Mouse (Mus musculus): ENCODE data around the gene Med1. TPM values are rescaled to one million over a fixed set of nuclear protein-coding genes. Genes with fewer than 3 reads are reported as not detected.

Med1 gene
- polyA plus RNA-seq, 1 experiment: 53.7 TPM

DNA sequence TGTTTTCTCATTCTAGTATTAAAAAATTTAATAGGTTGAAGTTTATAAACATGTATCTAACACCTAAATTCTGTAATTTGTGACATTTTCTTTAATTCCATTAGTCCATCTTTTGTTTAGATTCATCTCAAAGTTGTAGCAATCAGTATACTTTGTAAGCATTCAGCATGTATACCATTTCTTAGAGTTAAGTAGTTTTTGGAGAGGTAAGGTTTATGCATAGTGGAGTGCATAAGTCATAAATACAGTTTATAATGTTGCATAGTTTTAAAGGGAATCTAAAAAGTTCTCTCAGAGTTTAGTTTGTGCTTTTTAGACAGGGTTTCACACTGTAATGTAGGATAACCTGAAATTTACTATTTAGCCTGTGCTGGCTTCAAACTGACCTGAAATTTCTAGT lies 12.4 kb upstream of the Med1 start:
- Histone ChIP-seq H3K27ac (ENCODE audit: control insufficient read depth, insufficient read depth, low read depth, low read length) (no peak overlapping the region), H3K36me3 (ENCODE audit: control insufficient read depth, insufficient read depth, low read length) (peaks cover 3% of the 10 kb centered on the region), H3K4me1 (ENCODE audit: control insufficient read depth, insufficient read depth, low read length) (peaks cover 11% of the 10 kb centered on the region), H3K27me3 (ENCODE audit: control insufficient read depth, insufficient read depth, low read length) (no peaks in the 10 kb centered on the region), H3K4me3 (ENCODE audit: control insufficient read depth, low read depth, low read length) (no peak overlapping the region)
- no peak for TF ChIP-seq CTCF (IDR thresholded peaks at IDR 0.05; ENCODE audit: control insufficient read depth, insufficient read depth, insufficient replicate concordance, low read depth, low read length)
- no peak for TF ChIP-seq POLR2A (IDR thresholded peaks at IDR 0.05; ENCODE audit: control insufficient read depth, low read depth, low read length)

- peak overlapping the region; percentile 96 for H3K27ac ChIP-seq (ENCODE audit: control insufficient read depth, insufficient read depth, low read depth, low read length)
- peaks cover 3% of the 10 kb centered on the region for H3K36me3 ChIP-seq (ENCODE audit: control insufficient read depth, insufficient read depth, low read length)
- no peaks in the 10 kb centered on the region for H3K27me3 ChIP-seq (ENCODE audit: control insufficient read depth, insufficient read depth, low read length)
- no peak for TF ChIP-seq CTCF (IDR thresholded peaks at IDR 0.05; ENCODE audit: control insufficient read depth, insufficient read depth, insufficient replicate concordance, low read depth, low read length)
- TF ChIP-seq POLR2A (IDR thresholded peaks at IDR 0.05; ENCODE audit: control insufficient read depth, low read depth, low read length): no peak
- H3K4me1 ChIP-seq (ENCODE audit: control insufficient read depth, insufficient read depth, low read length): peaks cover 11% of the 10 kb centered on the region
- H3K4me3 ChIP-seq (ENCODE audit: control insufficient read depth, low read depth, low read length): peak overlapping the region; percentile 96
These were observed 10.9 kb upstream of the Med1 start for GRCm38 (mm10) chr11:98203931-98204421.

DNA sequence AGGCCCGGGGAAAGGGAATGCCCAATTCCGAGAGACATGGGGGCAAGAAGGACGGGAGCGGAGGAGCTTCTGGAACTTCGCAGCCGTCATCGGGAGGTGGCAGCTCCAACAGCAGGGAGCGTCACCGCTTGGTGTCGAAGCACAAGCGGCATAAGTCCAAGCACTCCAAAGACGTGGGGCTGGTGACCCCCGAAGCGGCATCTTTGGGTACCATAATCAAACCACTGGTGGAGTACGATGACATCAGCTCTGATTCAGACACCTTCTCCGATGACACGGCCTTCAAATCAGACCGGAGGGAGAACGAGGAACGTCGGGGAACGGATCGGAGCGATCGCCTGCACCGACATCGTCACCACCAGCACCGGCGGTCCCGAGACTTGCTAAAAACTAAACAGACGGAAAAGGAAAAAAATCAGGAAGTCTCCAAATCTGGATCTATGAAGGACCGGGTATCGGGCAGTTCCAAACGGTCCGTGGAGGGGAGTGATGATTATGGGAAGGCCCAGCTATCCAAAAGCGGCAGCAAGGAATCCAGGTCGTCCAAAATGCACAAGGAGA lies 10.3 kb upstream of the Med1 start:
- Histone ChIP-seq H3K27ac (ENCODE audit: control insufficient read depth, insufficient read depth, low read depth, low read length) (peak overlapping the region; percentile 96), H3K27me3 (ENCODE audit: control insufficient read depth, insufficient read depth, low read length) (no peaks in the 10 kb centered on the region), H3K4me1 (ENCODE audit: control insufficient read depth, insufficient read depth, low read length) (peaks cover 11% of the 10 kb centered on the region), H3K36me3 (ENCODE audit: control insufficient read depth, insufficient read depth, low read length) (peaks cover 3% of the 10 kb centered on the region), H3K4me3 (ENCODE audit: control insufficient read depth, low read depth, low read length) (peak overlapping the region; percentile 96)
- TF ChIP-seq POLR2A (IDR thresholded peaks at IDR 0.05; ENCODE audit: control insufficient read depth, low read depth, low read length) (0 out of 2 replicates have a peak, but pooled peaks have one; percentile 27), CTCF (IDR thresholded peaks at IDR 0.05; ENCODE audit: control insufficient read depth, insufficient read depth, insufficient replicate concordance, low read depth, low read length) (no peak)

DNA sequence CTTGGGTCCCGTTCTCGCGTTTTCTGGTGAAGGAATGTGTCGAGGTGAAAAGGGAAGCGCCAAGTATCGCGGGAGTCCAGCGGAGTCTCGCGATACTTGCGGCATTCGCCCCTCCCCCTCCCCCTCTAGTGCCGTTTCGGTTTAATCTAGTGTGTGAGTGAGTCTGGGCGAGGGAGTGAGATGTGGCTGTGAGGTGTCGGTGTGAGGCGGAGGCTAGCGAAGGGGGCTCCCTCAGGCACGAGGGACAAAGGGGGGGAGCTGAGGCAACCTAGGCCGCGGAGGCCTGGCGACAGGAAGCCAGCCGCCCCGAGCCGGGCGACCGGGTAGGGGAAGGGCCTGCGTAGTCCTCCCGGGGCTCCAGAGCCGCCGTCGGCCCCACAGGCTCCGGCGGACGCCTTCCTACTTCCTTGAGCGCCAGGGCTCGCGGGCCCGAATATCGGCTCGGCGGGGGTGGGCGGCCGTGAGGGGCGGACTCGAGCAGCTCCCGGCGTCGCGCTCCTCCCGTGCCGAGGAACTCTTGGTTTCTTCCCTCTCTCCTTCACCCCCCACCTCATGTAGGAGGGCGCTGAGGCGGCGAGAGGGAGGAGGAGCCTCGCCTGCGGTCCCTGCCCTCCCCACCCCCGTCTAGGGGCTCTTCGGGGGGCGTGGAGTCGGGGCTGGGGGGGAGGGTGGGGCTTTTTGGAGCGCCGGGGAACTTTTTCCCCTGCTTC lies 9.7 kb upstream of the Med1 start, which contains the start of gene Cdk12:
Cdk12 (plus strand) TSS at position 419 of the 710 bp plus-strand sequence.
- H3K27ac ChIP-seq (ENCODE audit: control insufficient read depth, insufficient read depth, low read depth, low read length): peak within 1 kb of the TSS; percentile 99
- peaks cover 3% of the 10 kb centered on the region for H3K36me3 ChIP-seq (ENCODE audit: control insufficient read depth, insufficient read depth, low read length)
- no peaks in the 10 kb centered on the region for H3K27me3 ChIP-seq (ENCODE audit: control insufficient read depth, insufficient read depth, low read length)
- H3K4me1 ChIP-seq (ENCODE audit: control insufficient read depth, insufficient read depth, low read length): peaks cover 11% of the 10 kb centered on the region
- peak within 1 kb of the TSS; percentile 96 for H3K4me3 ChIP-seq (ENCODE audit: control insufficient read depth, low read depth, low read length)
- TF ChIP-seq POLR2A (IDR thresholded peaks at IDR 0.05; ENCODE audit: control insufficient read depth, low read depth, low read length) (peak; percentile 100), CTCF (IDR thresholded peaks at IDR 0.05; ENCODE audit: control insufficient read depth, insufficient read depth, insufficient replicate concordance, low read depth, low read length) (0 out of 2 replicates have a peak, but pooled peaks have one; percentile 1)

DNA sequence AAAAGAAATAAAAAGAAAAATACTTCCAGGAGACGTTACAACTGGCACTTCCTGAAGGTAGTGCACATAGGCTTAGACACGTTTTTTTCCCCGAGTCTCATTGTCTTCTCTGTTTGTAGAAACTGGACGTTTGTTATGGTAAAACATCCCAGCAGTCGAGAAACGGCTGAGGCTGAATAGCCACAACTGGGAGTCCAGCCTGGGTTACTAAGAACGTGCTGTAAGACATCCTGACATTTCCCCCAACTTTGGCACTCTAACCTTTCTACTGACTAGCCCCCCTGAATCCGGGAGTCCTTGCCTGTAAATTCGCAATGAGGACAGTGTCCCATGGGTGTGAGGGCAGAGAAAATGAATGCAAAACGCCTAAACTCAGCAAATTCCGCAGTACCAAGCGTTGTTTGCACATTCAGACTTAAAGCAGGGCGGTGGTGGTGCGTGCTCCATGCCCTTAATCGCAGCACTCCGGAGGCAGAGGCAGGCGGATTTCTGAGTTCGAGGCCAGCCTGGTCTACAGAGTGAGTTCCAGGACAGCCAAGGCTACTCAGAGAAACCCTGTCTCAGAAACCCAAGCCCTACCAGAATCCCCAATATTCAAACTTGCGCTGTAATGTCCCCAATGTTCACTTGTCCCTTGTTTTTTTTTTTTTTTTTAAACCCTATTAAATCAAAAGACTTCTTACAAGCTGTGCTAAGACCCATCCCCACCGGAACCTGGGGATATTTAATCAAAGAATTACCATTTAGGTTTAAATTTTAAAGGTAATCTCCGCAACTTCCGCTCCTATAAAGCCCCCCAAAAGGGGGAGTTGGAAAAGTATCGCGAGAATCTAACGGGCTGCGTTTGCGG lies 8.9 kb upstream of the Med1 start:
- H3K27me3 ChIP-seq (ENCODE audit: control insufficient read depth, insufficient read depth, low read length): no peaks in the 10 kb centered on the region
- H3K4me3 ChIP-seq (ENCODE audit: control insufficient read depth, low read depth, low read length): peak overlapping the region; percentile 96
- no peak for TF ChIP-seq CTCF (IDR thresholded peaks at IDR 0.05; ENCODE audit: control insufficient read depth, insufficient read depth, insufficient replicate concordance, low read depth, low read length)
- no peak for TF ChIP-seq POLR2A (IDR thresholded peaks at IDR 0.05; ENCODE audit: control insufficient read depth, low read depth, low read length)

DNA sequence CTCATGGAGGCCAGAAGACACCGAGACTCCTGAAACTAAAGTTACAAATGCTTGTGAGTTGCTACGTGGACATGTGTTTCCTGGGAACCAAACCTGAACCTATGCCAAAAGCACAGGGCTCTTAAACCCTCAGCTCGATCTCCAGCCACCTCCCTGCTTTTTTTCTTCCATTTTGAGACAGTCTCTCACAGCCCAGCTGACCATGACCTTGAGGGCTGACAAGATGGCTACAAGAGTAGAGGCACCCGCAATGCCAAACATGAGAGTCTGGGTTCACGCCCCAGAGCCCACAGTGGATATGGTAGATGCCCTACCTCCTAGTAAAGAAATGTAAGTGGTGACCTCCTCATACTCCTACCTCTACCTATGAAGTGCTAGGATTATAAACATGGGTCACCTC lies 2.3 kb downstream of the Med1 start:
- no peak overlapping the region for H3K27ac ChIP-seq (ENCODE audit: control insufficient read depth, insufficient read depth, low read depth, low read length)
- no peaks in the 10 kb centered on the region for H3K4me1 ChIP-seq (ENCODE audit: control insufficient read depth, insufficient read depth, low read length)
- no peak overlapping the region for H3K4me3 ChIP-seq (ENCODE audit: control insufficient read depth, low read depth, low read length)
- TF ChIP-seq CTCF (IDR thresholded peaks at IDR 0.05; ENCODE audit: control insufficient read depth, insufficient read depth, insufficient replicate concordance, low read depth, low read length) (no peak), POLR2A (IDR thresholded peaks at IDR 0.05; ENCODE audit: control insufficient read depth, low read depth, low read length) (no peak)
- no peaks in the 10 kb centered on the region; the same call in 1 of the 2 replicates for H3K36me3 ChIP-seq (ENCODE audit: control insufficient read depth, insufficient read depth, low read length)
- H3K27me3 ChIP-seq (ENCODE audit: control insufficient read depth, insufficient read depth, low read length): no peaks in the 10 kb centered on the region

More for the DNA sequence above, 8.9 kb upstream of the Med1 start:
- Histone ChIP-seq H3K27ac (ENCODE audit: control insufficient read depth, insufficient read depth, low read depth, low read length) (peak overlapping the region; percentile 99), H3K4me1 (ENCODE audit: control insufficient read depth, insufficient read depth, low read length) (peaks cover 11% of the 10 kb centered on the region), H3K36me3 (ENCODE audit: control insufficient read depth, insufficient read depth, low read length) (peaks cover 3% of the 10 kb centered on the region)

Measured in testis, adult 2 months (tissue).